In the genomic region with DNA sequence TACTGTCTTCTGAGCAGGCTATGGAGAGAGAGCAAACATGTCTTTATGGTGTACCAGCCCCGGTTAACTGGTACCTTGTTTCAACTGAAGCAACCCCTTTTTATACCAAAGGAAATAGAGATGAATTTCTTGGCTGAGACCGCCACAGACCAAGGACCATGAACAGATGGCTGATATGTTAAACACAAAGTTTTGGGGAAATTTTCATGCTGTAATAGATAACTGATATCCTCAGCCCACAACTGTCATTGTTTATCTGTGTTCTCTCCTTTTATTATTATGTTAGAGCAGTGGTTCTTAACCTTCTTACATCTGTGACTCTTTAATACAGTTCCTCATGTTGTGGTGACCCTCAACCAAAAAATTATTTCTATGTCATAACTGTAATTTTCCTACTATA, we compare ENCODE assay signal across 12 mouse cellular contexts.
"Had no signal": no experiment of that assay in that cellular context is flagged by ENCODE, and none has a peak within 500 bp of the region (broad histone marks: within the 10 kb centered on the region; RNA-seq: fewer than 3 reads in every experiment).

No protein-coding gene starts in this region.

- H3K4me3 ChIP-seq: limb, embryonic 13.5 days; midbrain, embryonic 15.5 days; neural tube, embryonic 12.5 days had no signal

- ATAC-seq: intestine, postnatal 0 days; midbrain, embryonic 15.5 days had no signal

- H3K36me3 ChIP-seq: limb, embryonic 13.5 days; midbrain, embryonic 15.5 days; neural tube, embryonic 12.5 days had no signal

- DNase-seq: kidney, adult 8-10 months; kidney, postnatal 36 days; left cerebral cortex, postnatal 4 days; lung, adult 18-20 months; spleen, adult 18-20 months; thymus, postnatal 4 days had no signal

- H3K27me3 ChIP-seq: limb, embryonic 13.5 days; midbrain, embryonic 15.5 days; neural tube, embryonic 12.5 days had no signal

- H3K27ac ChIP-seq: kidney, postnatal 0 days; limb, embryonic 13.5 days; midbrain, embryonic 15.5 days; neural tube, embryonic 12.5 days had no signal

- H3K9ac ChIP-seq: limb, embryonic 13.5 days; midbrain, embryonic 15.5 days; neural tube, embryonic 12.5 days had no signal

- H3K4me1 ChIP-seq: neural tube, embryonic 12.5 days had no signal

- H3K4me2 ChIP-seq: limb, embryonic 13.5 days; midbrain, embryonic 11.5 days; midbrain, embryonic 15.5 days; neural tube, embryonic 12.5 days had no signal

- H3K9me3 ChIP-seq: limb, embryonic 13.5 days; midbrain, embryonic 15.5 days; neural tube, embryonic 12.5 days had no signal
